Mouse (Mus musculus) G1E (cell line): ENCODE measurements around the gene Asl. TPM values are rescaled to one million over a fixed set of nuclear protein-coding genes. Genes with fewer than 3 reads are reported as not detected.

Experiments used
- ATAC-seq: 2 replicates; pipeline ENCODE4 v1.8.0; 2016; ENCODE audit warnings: mild to moderate bottlenecking; ENCODE audit not compliant: insufficient number of reproducible peaks, poor library complexity, low FRiP score, severe bottlenecking; ENCODE audit errors: extremely low read depth
- DNase-seq: peaks from one replicate; pipeline ENCODE4 v3.0.0; 2012; ENCODE audit warnings: low spot score
- H3K27me3 ChIP-seq: 2 replicates; pipeline ENCODE4 v1.6.1; 2012; ENCODE audit warnings: mild to moderate bottlenecking, low read length, inconsistent platforms; ENCODE audit not compliant: insufficient read depth
- H3K36me3 ChIP-seq: replicated peaks from 2 replicates; pipeline ENCODE3; 2012; ENCODE audit warnings: mild to moderate bottlenecking, inconsistent platforms
- H3K4me1 ChIP-seq: 2 replicates; pipeline ENCODE4 v1.6.1; 2012; ENCODE audit warnings: low read depth, low read length, inconsistent platforms, mixed read lengths; ENCODE audit not compliant: insufficient read depth
- H3K4me3 ChIP-seq: 2 replicates; pipeline ENCODE4 v1.5.1; 2012; ENCODE audit warnings: low read depth, mild to moderate bottlenecking, inconsistent platforms, low read length, moderate library complexity, mixed read lengths
- H3K9me3 ChIP-seq: replicated peaks from 2 replicates; pipeline ENCODE4 v1.6.1; 2012; ENCODE audit warnings: inconsistent platforms
- CTCF ChIP-seq: IDR thresholded peaks from 2 replicates; pipeline ENCODE4 v1.5.1; 2012; ENCODE audit warnings: low read depth, low read length, inconsistent platforms, mixed read lengths
- GATA1 ChIP-seq: IDR thresholded peaks from 2 replicates; pipeline ENCODE4 v1.6.1; 2012; ENCODE audit warnings: borderline replicate concordance, low read length, inconsistent platforms, mixed read lengths
- GATA2 ChIP-seq: IDR thresholded peaks from 2 replicates; pipeline ENCODE4 v1.6.1; 2012; ENCODE audit warnings: low read depth, low read length, inconsistent platforms, borderline replicate concordance
- POLR2AphosphoS5 ChIP-seq: IDR thresholded peaks from 2 replicates; pipeline ENCODE4 v1.6.1; 2012; ENCODE audit warnings: low read depth, low read length, inconsistent platforms; ENCODE audit not compliant: insufficient replicate concordance
- TAL1 ChIP-seq: conservative IDR thresholded peaks from 2 replicates; pipeline ENCODE4 v1.6.1; 2012; ENCODE audit warnings: low read depth, low read length, inconsistent platforms, mixed read lengths
- polyA plus RNA-seq: library from polyadenylated mRNA; stranded (reverse); fragments of >175 nt; gene quantifications from 2 replicates; pipeline ENCODE4 v1.2.3, GENCODE M21; 2012
- total RNA-seq, 2 experiments: library from RNA; stranded (forward) in 1 of 2; stranded (reverse) in 1 of 2; fragments of 200-1000 nt in 1 of 2; fragments of >200 nt in 1 of 2; fragmentation: Nextera tagmentation in 1 of 2; gene quantifications; 2 replicates each; pipeline ENCODE4 v1.2.3; 2014 to 2017

Asl gene
- total and polyA plus RNA-seq, 3 experiments, result 23.9 to 48.6 (median 29.4) TPM

DNA sequence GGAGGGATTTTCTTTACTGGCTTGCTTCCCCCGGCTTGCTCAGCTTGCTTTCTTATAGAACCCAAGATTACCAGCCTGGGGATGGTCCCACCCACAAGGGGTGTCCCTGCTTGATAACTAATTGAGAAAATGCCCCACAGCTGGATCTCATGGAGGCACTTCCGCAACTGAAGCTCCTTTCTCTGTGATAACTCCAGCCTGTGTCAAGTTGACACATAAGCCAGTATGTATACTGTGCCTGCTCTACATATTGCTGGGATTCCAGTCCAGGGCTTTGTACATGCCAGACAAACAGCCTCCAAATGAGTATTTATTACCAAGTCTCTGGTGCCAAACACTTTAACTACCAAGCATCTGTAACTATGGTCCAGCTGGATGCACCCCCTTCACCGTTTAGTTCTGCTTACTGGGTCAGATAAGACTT lies 38.8 kb upstream of the Asl start:
- no peaks in the 10 kb centered on the region for H3K36me3 ChIP-seq
- no peak overlapping the region for H3K4me3 ChIP-seq
- TF ChIP-seq TAL1, result no peak
- TF ChIP-seq CTCF, result no peak
- no peak for TF ChIP-seq GATA1
- TF ChIP-seq GATA2, result no peak
- no peak for TF ChIP-seq POLR2AphosphoS5
- DNase-seq, result no peak
- peaks cover 3% of the 10 kb centered on the region; the same call in 1 of the 2 replicates for H3K4me1 ChIP-seq
- no peak for ATAC-seq
- H3K27me3 ChIP-seq, result peaks cover 16% of the 10 kb centered on the region
- H3K9me3 ChIP-seq, result no peaks in the 10 kb centered on the region

DNA sequence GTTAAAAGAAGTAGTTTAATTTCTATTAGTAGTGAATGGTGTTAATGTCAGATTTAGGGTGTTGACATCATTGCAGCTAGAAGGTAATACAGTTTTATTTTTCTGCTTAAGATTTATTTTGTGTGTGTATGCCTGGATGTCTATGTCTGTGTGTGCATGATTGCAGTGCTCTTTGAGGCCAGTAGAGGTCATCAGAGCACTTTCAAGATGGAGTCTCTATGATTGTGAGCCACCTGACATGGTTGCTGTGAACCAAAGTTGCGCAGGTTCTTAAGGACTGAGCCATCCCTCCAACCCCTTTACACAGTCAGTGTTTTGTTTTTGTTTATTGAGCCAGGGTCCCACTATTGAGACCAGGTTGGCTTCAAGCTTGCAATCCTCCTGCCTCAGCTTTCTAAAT lies 36.5 kb upstream of the Asl start:
- ATAC-seq, result no peak
- no peak for DNase-seq
- Histone ChIP-seq H3K27me3 (peaks cover 13% of the 10 kb centered on the region), H3K4me1 (peaks cover 3% of the 10 kb centered on the region; the same call in 1 of the 2 replicates), H3K36me3 (peaks cover 17% of the 10 kb centered on the region), H3K9me3 (no peaks in the 10 kb centered on the region), H3K4me3 (no peak overlapping the region)
- TF ChIP-seq GATA1, result no peak
- peak; percentile 27; the same call in 1 of the 2 replicates for TF ChIP-seq CTCF
- TF ChIP-seq POLR2AphosphoS5, result no peak
- TF ChIP-seq GATA2, result no peak
- no peak for TF ChIP-seq TAL1

DNA sequence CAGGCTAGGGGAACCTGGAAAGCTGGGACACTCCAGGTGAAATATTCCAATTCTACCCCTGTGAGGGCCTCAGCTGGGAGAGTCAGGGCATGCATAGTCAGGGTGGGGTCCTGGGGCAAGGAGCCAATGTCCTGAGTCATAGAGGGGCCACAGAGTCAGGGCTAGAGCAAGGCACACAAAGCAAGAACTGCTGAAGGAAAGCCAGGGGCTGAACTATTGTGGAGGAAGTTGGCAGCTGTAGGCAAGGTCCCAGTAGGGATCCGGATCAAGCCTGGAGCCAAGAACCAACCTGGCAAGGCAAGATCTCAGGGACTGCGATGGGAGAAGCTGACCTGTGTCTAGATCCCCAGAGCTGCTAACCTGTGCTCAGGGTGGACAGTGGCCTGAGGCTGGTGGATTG lies 34.7 kb upstream of the Asl start:
- Histone ChIP-seq H3K4me1 (peaks cover 3% of the 10 kb centered on the region; the same call in 1 of the 2 replicates), H3K27me3 (peaks cover 9% of the 10 kb centered on the region), H3K36me3 (peaks cover 36% of the 10 kb centered on the region), H3K4me3 (no peak overlapping the region), H3K9me3 (no peaks in the 10 kb centered on the region)
- ATAC-seq, result no peak
- DNase-seq, result no peak
- TF ChIP-seq POLR2AphosphoS5, result no peak
- no peak for TF ChIP-seq CTCF
- TF ChIP-seq GATA1, result no peak
- TF ChIP-seq GATA2, result no peak
- no peak for TF ChIP-seq TAL1

DNA sequence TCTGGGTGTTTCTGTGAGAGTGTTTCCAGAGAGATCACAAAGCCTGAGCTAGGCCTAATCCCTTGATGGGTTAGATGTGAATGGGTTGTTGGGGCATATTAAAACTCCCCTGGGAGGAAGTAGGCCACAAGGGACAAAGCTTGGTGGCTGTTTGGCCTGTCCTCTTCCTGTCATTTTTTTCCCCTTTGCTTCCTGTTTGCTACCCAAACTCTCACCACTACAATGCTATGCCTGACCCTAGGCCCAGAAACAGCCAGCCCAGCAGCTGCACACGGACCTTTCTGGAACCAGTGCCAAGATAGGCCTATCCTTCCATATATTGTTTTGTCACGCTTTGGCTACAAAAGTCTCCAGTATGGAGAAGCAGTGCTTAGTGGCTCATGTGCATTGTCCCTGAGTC lies 33.0 kb upstream of the Asl start:
- DNase-seq (no peak), ATAC-seq (no peak)
- Histone ChIP-seq H3K9me3 (no peaks in the 10 kb centered on the region), H3K4me3 (no peak overlapping the region), H3K27me3 (no peaks in the 10 kb centered on the region; the same call in 1 of the 2 replicates), H3K4me1 (peaks cover 3% of the 10 kb centered on the region; the same call in 1 of the 2 replicates), H3K36me3 (peaks cover 50% of the 10 kb centered on the region)
- no peak for TF ChIP-seq GATA1
- TF ChIP-seq GATA2, result no peak
- TF ChIP-seq POLR2AphosphoS5, result no peak
- no peak for TF ChIP-seq TAL1
- no peak for TF ChIP-seq CTCF

DNA sequence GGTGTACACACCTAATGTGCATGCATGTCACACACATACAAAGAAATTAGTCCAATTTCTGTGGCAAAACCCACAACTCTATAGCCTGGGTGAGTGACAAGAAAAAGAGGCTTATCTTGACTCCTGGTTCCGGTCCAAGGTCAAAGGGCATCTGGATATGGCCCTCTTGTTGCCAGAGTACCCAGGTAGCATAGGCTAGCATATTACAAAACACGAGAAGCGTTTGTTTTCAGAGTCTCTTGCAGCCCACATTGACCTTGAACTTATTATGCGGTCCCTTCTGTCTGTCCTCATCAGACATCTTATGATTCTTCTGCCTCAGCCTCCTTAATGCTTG lies 31.2 kb upstream of the Asl start:
- ATAC-seq (no peak), DNase-seq (no peak)
- Histone ChIP-seq H3K27me3 (no peaks in the 10 kb centered on the region; the same call in 1 of the 2 replicates), H3K36me3 (peaks cover 58% of the 10 kb centered on the region), H3K9me3 (no peaks in the 10 kb centered on the region), H3K4me3 (no peak overlapping the region), H3K4me1 (peaks cover 10% of the 10 kb centered on the region)
- TF ChIP-seq CTCF (no peak), POLR2AphosphoS5 (no peak), GATA1 (no peak), GATA2 (no peak), TAL1 (no peak)

DNA sequence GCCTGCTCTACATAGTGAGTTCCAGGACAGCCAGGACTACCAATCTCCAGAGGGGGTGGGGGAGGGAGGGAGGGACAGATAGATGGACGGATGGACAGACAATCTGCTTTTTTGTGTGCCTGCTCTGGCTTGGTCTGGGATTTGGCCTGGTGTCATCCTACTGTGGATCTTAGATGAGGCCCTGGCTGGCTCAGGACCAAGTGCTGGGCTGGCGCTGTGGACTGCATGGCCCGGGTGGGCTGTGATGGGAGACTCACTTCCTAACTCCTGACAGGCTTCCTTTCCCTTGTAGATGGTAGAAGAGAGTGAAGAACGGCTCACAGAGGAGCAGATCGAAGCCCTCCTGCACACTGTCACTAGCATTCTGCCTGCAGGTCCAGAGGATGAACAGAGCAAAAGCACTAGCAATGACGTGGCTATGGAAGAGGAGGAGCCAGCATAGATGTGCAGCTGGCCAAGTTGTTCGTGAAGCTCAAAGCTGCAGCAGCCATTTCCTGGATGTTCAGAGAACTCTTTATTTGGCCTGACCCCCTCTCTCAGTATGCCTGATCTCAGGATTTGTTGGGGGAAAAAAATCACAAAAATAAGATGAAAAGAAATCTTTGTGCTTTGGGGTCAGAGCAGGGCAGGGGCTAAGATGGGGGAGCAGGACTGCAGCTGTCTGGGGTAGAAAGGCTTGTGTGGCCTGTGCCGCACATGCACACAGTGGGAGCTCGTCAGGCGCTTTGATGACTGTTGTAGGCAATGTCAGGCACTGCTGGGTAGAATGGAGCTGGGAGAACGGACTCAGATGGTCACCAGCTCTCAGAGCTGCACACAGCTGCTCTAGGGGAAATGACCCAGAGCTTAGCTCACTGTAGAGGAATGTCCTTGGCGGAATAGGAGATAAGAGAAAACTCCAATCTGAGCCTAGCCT lies 30.6 kb upstream of the Asl start:
- DNase-seq (no peak), ATAC-seq (no peak; the same call in 1 of the 2 replicates)
- Histone ChIP-seq H3K36me3 (peaks cover 63% of the 10 kb centered on the region), H3K4me3 (no peak overlapping the region), H3K4me1 (peaks cover 10% of the 10 kb centered on the region), H3K27me3 (no peaks in the 10 kb centered on the region; the same call in 1 of the 2 replicates), H3K9me3 (no peaks in the 10 kb centered on the region)
- no peak for TF ChIP-seq GATA2
- TF ChIP-seq POLR2AphosphoS5, result no peak
- no peak for TF ChIP-seq CTCF
- no peak for TF ChIP-seq TAL1
- no peak for TF ChIP-seq GATA1
